Mouse (Mus musculus): ENCODE measurements around the gene Gabrd. TPM values are rescaled to one million over a fixed set of nuclear protein-coding genes. Genes with fewer than 3 reads are reported as not detected.

Gabrd gene
- polyA plus RNA-seq, 2 experiments = 0.34 to 0.41 TPM

- DNase-seq (ENCODE audit: low spot score) (no peak), ATAC-seq (ENCODE audit: low FRiP score, low read depth) (no peak)
- Histone ChIP-seq H3K36me3 (ENCODE audit: control insufficient read depth, insufficient read depth, low read length) (no peaks in the 10 kb centered on the region), H3K4me2 (replicated peaks; ENCODE audit: low read depth, low read length, severe bottlenecking) (no peak overlapping the region), H3K4me3 (replicated peaks; ENCODE audit: low read length) (no peak overlapping the region), H3K9ac (ENCODE audit: low read depth, low read length, severe bottlenecking) (no peak overlapping the region), H3K4me1 (ENCODE audit: control insufficient read depth, insufficient read depth, low read length) (no peaks in the 10 kb centered on the region), H3K27ac (replicated peaks; ENCODE audit: low read depth, low read length) (no peak overlapping the region), H3K27me3 (ENCODE audit: control insufficient read depth, insufficient read depth, low read length) (no peaks in the 10 kb centered on the region), H3K9me3 (ENCODE audit: control insufficient read depth, low read length) (no peaks in the 10 kb centered on the region)
- WGBS = 76% methylated on average over 4 of the region's 4 CpGs
- TF ChIP-seq POLR2A (IDR thresholded peaks at IDR 0.05; ENCODE audit: borderline replicate concordance, extremely low read depth, insufficient read depth, insufficient read length) = no peak
These were observed 14.6 kb downstream of the Gabrd start for GRCm38 (mm10) chr4:155383326-155383725.

- no peak for TF ChIP-seq POLR2A (IDR thresholded peaks at IDR 0.05; ENCODE audit: borderline replicate concordance, extremely low read depth, insufficient read depth, insufficient read length)
- Histone ChIP-seq H3K4me3 (replicated peaks; ENCODE audit: low read length) (no peak overlapping the region), H3K27ac (replicated peaks; ENCODE audit: low read depth, low read length) (no peak overlapping the region), H3K27me3 (ENCODE audit: control insufficient read depth, insufficient read depth, low read length) (no peaks in the 10 kb centered on the region), H3K9ac (ENCODE audit: low read depth, low read length, severe bottlenecking) (no peak overlapping the region), H3K4me2 (replicated peaks; ENCODE audit: low read depth, low read length, severe bottlenecking) (no peak overlapping the region), H3K36me3 (ENCODE audit: control insufficient read depth, insufficient read depth, low read length) (no peaks in the 10 kb centered on the region), H3K9me3 (ENCODE audit: control insufficient read depth, low read length) (no peaks in the 10 kb centered on the region), H3K4me1 (ENCODE audit: control insufficient read depth, insufficient read depth, low read length) (no peaks in the 10 kb centered on the region)
- ATAC-seq (ENCODE audit: low FRiP score, low read depth) (no peak), DNase-seq (ENCODE audit: low spot score) (no peak)
- 21% methylated on average over 9 of the region's 9 CpGs for WGBS
These were observed 15.2 kb downstream of the Gabrd start for GRCm38 (mm10) chr4:155382752-155383151.

- Histone ChIP-seq H3K4me1 (ENCODE audit: control insufficient read depth, insufficient read depth, low read length) (no peaks in the 10 kb centered on the region), H3K4me2 (replicated peaks; ENCODE audit: low read depth, low read length, severe bottlenecking) (no peak overlapping the region), H3K27ac (replicated peaks; ENCODE audit: low read depth, low read length) (no peak overlapping the region), H3K4me3 (replicated peaks; ENCODE audit: low read length) (no peak overlapping the region), H3K27me3 (ENCODE audit: control insufficient read depth, insufficient read depth, low read length) (no peaks in the 10 kb centered on the region), H3K36me3 (ENCODE audit: control insufficient read depth, insufficient read depth, low read length) (no peaks in the 10 kb centered on the region), H3K9me3 (ENCODE audit: control insufficient read depth, low read length) (no peaks in the 10 kb centered on the region), H3K9ac (ENCODE audit: low read depth, low read length, severe bottlenecking) (no peak overlapping the region)
- ATAC-seq (ENCODE audit: low FRiP score, low read depth) = no peak
- TF ChIP-seq POLR2A (IDR thresholded peaks at IDR 0.05; ENCODE audit: borderline replicate concordance, extremely low read depth, insufficient read depth, insufficient read length) = no peak
- 38% methylated on average over 7 of the region's 7 CpGs for WGBS
- no peak for DNase-seq (ENCODE audit: low spot score)
These were observed 15.9 kb downstream of the Gabrd start for GRCm38 (mm10) chr4:155381974-155382373.

- no peaks in the 10 kb centered on the region for H3K9me3 ChIP-seq (ENCODE audit: control insufficient read depth, low read length)
- TF ChIP-seq POLR2A (IDR thresholded peaks at IDR 0.05; ENCODE audit: borderline replicate concordance, extremely low read depth, insufficient read depth, insufficient read length) = no peak
- no peak overlapping the region for H3K27ac ChIP-seq (replicated peaks; ENCODE audit: low read depth, low read length)
- ATAC-seq (ENCODE audit: low FRiP score, low read depth) = no peak
- no peaks in the 10 kb centered on the region for H3K4me1 ChIP-seq (ENCODE audit: control insufficient read depth, insufficient read depth, low read length)
- no peak for DNase-seq (ENCODE audit: low spot score)
- no peaks in the 10 kb centered on the region for H3K27me3 ChIP-seq (ENCODE audit: control insufficient read depth, insufficient read depth, low read length)
- WGBS = 75% methylated on average over 5 of the region's 5 CpGs
- no peak overlapping the region for H3K9ac ChIP-seq (ENCODE audit: low read depth, low read length, severe bottlenecking)
- no peak overlapping the region for H3K4me3 ChIP-seq (replicated peaks; ENCODE audit: low read length)
- no peaks in the 10 kb centered on the region for H3K36me3 ChIP-seq (ENCODE audit: control insufficient read depth, insufficient read depth, low read length)
- H3K4me2 ChIP-seq (replicated peaks; ENCODE audit: low read depth, low read length, severe bottlenecking) = no peak overlapping the region
These were observed 25.8 kb downstream of the Gabrd start for GRCm38 (mm10) chr4:155371797-155372735.

GRCm38 (mm10) chr4:155370737-155371715, 26.9 kb downstream of the Gabrd start:
- Histone ChIP-seq H3K9me3 (ENCODE audit: control insufficient read depth, low read length) (no peaks in the 10 kb centered on the region), H3K27me3 (ENCODE audit: control insufficient read depth, insufficient read depth, low read length) (peaks cover 3% of the 10 kb centered on the region; the same call in 1 of the 2 replicates), H3K9ac (ENCODE audit: low read depth, low read length, severe bottlenecking) (no peak overlapping the region), H3K4me2 (replicated peaks; ENCODE audit: low read depth, low read length, severe bottlenecking) (no peak overlapping the region), H3K4me3 (replicated peaks; ENCODE audit: low read length) (no peak overlapping the region), H3K4me1 (ENCODE audit: control insufficient read depth, insufficient read depth, low read length) (no peaks in the 10 kb centered on the region), H3K27ac (replicated peaks; ENCODE audit: low read depth, low read length) (no peak overlapping the region), H3K36me3 (ENCODE audit: control insufficient read depth, insufficient read depth, low read length) (no peaks in the 10 kb centered on the region)
- TF ChIP-seq POLR2A (IDR thresholded peaks at IDR 0.05; ENCODE audit: borderline replicate concordance, extremely low read depth, insufficient read depth, insufficient read length) = no peak
- 85% methylated on average over 15 of the region's 15 CpGs for WGBS
- DNase-seq (ENCODE audit: low spot score) = no peak
- ATAC-seq (ENCODE audit: low FRiP score, low read depth) = no peak

Data from limb, embryonic 14.5 days (tissue).